Mouse (Mus musculus) heart, embryonic 14.5 days (tissue): ENCODE measurements around the gene Ston2. TPM values are rescaled to one million over a fixed set of nuclear protein-coding genes. Genes with fewer than 3 reads are reported as not detected.
A peak's percentile ranks its signal among the peaks of the same experiment; 100 is the strongest.

Experiments
- ATAC-seq: fragments of 200-750 bp; cut with Nextera tagmentation; 2 replicates; pipeline ENCODE4 v1.8.0; 2017; ENCODE audit warnings: low read depth, moderate TSS enrichment; ENCODE audit not compliant: insufficient number of reproducible peaks, insufficient read depth, low FRiP score
- H3K27ac ChIP-seq, 2 experiments: fragments of 200-500 bp in 1 of 2; fragments of 300-500 bp in 1 of 2; sonication (generic) in 1 of 2; replicated peaks in 1 of 2; 2 replicates each; pipeline ENCODE4 v1.5.1; 2012 to 2014; ENCODE audit warnings: low read depth in 2 of 2, low read length in 2 of 2, control low read depth in 1 of 2, mild to moderate bottlenecking in 1 of 2, mixed read lengths in 1 of 2; ENCODE audit not compliant: control insufficient read depth in 1 of 2, insufficient read depth in 1 of 2
- H3K27me3 ChIP-seq: fragments of 300-500 bp; sonication (generic); 2 replicates; pipeline ENCODE4 v1.6.1; 2014; ENCODE audit warnings: mild to moderate bottlenecking, low read length, control low read depth; ENCODE audit not compliant: control insufficient read depth, insufficient read depth
- H3K36me3 ChIP-seq: fragments of 300-500 bp; sonication (generic); 2 replicates; pipeline ENCODE4 v1.6.1; 2014; ENCODE audit warnings: mild to moderate bottlenecking, control low read depth, low read length, mixed read lengths; ENCODE audit not compliant: control insufficient read depth, insufficient read depth
- H3K4me1 ChIP-seq, 2 experiments: fragments of 200-500 bp in 1 of 2; fragments of 300-500 bp in 1 of 2; sonication (generic) in 1 of 2; 2 replicates each; pipeline ENCODE4 v1.6.1; 2012 to 2014; ENCODE audit warnings: low read length in 2 of 2, control low read depth in 1 of 2, mixed read lengths in 1 of 2; ENCODE audit not compliant: control insufficient read depth in 2 of 2, insufficient read depth in 2 of 2
- H3K4me2 ChIP-seq: fragments of 300-500 bp; sonication (generic); 2 replicates; pipeline ENCODE4 v1.6.1; 2014; ENCODE audit warnings: mild to moderate bottlenecking, low read length
- H3K4me3 ChIP-seq, 2 experiments: fragments of 200-500 bp in 1 of 2; fragments of 300-500 bp in 1 of 2; sonication (generic) in 1 of 2; 2 replicates each; pipeline ENCODE4 v1.5.1; 2012 to 2014; ENCODE audit warnings: low read length in 2 of 2, mild to moderate bottlenecking in 2 of 2, control low read depth in 1 of 2, low read depth in 1 of 2, moderate library complexity in 1 of 2; ENCODE audit not compliant: control insufficient read depth in 1 of 2, insufficient read depth in 1 of 2
- H3K9ac ChIP-seq: fragments of 300-500 bp; sonication (generic); 2 replicates; pipeline ENCODE4 v1.6.1; 2014; ENCODE audit warnings: mild to moderate bottlenecking, low read length
- H3K9me3 ChIP-seq: fragments of 300-500 bp; sonication (generic); 2 replicates; pipeline ENCODE4 v1.6.1; 2016; ENCODE audit warnings: low read length, control low read depth; ENCODE audit not compliant: control insufficient read depth
- WGBS: fragments of 180-500 bp; shearing (Covaris S2); extraction: QIAGEN DNeasy Blood & Tissue Kit; methylation state at CpG from one replicate; pipeline ENCODE4 v1.1.7; 2014; 5-methylcytosine and 5-hydroxymethylcytosine counted together
- polyA plus RNA-seq: library from polyadenylated mRNA; unstranded; fragments of >200 nt; fragmentation: Nextera tagmentation; extraction: Ambion mirVana; gene quantifications from 2 replicates; pipeline ENCODE4 v1.2.1, GENCODE M21; 2014

Gene Ston2
- polyA plus RNA-seq, 1 experiment from 2014 or later, result 1.5 TPM

DNA sequence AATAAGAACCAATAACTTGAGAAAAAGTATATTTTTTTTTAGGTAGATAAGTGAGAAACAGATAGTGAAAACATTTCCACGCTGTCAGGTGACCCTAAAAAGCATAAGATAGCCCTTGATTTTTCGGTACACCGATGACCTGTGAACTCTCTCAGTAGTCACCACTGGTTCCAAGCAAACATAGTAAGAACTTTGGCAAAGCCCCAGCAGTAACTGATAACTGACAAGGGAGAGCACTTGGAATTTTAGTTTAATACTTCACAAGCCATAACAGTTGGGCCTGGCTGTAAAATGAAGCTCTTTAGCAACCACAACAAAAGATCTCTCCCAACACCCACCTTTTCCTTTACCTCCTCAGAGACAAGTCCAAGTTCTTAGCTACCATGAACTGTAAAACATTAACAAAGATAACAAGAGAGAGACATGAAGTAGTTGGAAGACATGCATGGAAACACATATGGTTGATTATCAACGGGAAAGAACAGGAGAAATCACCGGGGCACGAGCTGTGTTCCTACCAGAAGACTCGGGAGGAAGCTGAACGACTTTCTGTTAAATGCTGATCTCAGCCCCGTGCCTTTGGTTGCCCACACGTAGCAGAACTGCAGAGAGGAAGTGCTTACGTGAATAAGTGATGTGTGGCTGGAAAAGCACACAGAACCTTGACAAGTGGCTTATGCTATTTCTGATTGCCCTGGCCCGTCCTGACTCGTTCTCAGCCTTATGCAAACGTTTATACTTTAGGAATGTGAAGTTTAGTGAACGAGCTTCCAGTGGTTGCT lies 53.8 kb downstream of the Ston2 start:
- ATAC-seq, result no peak
- H3K27me3 ChIP-seq, result no peaks in the 10 kb centered on the region
- H3K36me3 ChIP-seq, result no peaks in the 10 kb centered on the region
- no peaks in the 10 kb centered on the region for H3K9me3 ChIP-seq
- peak overlapping the region; percentile 25 to 33; a peak in 2 of 4 replicates for H3K27ac ChIP-seq
- no peak overlapping the region for H3K9ac ChIP-seq
- WGBS, result 40% methylated on average over 15 of the region's 15 CpGs
- no peak overlapping the region for H3K4me2 ChIP-seq
- no peak overlapping the region for H3K4me3 ChIP-seq
- peaks cover 6 to 14% of the 10 kb centered on the region in 2 experiments for H3K4me1 ChIP-seq

DNA sequence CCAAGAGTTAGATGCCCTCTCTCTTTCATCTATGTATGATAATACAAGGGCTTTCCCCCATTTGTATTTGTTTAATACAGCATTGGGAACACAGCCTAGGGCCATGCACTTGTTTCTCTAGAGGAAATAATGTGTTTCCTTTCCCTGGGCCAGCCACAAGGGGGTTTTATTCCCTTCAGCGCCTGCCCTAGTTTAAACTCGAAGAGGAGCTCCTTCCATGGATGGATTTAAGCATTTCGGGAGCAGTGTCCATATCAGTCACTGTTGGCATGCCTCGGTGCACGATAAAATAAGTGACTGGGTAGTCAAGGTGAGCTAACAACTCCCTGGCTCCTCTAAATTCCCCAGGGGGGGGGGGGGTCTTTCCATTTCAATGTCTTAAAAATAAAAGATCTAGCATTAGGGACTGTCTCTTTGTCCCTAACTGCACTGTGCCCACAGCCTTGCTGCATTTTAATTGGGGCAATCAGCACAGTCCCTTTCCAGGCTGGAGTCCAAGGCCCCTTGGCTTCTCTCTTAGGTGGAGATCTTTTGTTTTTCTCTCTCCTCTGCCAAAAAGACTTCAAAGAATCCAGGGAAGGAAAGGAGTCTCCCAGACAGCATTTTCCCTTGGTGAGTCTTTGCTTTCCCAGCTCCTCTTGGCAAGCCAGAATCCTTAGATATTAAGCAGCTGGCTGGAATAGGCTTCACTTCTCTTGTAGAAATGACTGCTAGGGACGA lies 55.3 kb downstream of the Ston2 start:
- 62% methylated on average over 6 of the region's 6 CpGs for WGBS
- Histone ChIP-seq H3K9me3 (no peaks in the 10 kb centered on the region), H3K27me3 (no peaks in the 10 kb centered on the region), H3K9ac (no peak overlapping the region), H3K4me1 (peaks cover 6 to 14% of the 10 kb centered on the region in 2 experiments), H3K4me2 (no peak overlapping the region), H3K27ac (no peak overlapping the region), H3K36me3 (no peaks in the 10 kb centered on the region), H3K4me3 (no peak overlapping the region)
- ATAC-seq, result no peak

DNA sequence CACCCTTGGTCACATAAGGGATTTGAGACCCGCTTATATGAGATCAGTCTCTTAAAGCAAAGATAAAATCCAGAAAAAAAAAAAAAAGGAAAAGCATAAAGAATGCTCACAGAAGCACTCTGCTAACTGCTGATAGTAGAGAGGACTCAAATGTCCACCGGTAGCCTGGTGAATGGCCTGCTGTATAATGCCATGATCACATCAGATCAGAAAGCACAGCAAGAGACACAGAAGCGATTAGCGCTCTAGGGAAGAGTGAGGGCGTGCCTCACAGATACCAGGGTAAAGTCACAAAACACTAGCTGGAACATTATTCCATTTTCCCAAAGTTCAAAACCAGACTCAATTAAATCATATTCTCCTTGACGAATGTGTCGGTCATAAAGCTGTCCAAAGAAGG lies 62.0 kb downstream of the Ston2 start:
- Histone ChIP-seq H3K9ac (no peak overlapping the region), H3K27ac (no peak overlapping the region), H3K4me3 (no peak overlapping the region), H3K4me2 (no peak overlapping the region), H3K9me3 (no peaks in the 10 kb centered on the region), H3K27me3 (no peaks in the 10 kb centered on the region), H3K36me3 (no peaks in the 10 kb centered on the region), H3K4me1 (no peaks in the 10 kb centered on the region)
- 87% methylated on average over 7 of the region's 7 CpGs for whole genome bisulfite sequencing
- no peak for ATAC-seq

DNA sequence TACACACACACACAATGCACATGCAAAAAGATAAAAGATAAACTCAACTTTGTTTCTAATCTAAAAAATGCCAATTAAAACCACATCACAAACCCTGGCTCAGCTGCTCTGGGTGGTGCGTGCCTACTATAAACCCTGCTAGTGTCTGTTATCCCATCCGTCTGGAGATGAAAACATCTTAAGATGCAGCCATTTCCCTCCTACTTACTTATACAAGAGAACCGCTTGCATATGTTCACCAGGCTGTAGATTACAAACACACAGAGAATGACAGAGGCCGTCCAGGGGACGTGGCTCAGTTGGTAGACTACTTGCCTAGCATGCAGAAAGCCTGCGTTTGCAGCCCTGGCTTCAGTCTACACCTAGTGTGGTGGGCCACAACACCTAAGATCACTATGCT lies 64.3 kb downstream of the Ston2 start:
- Histone ChIP-seq H3K9me3 (no peaks in the 10 kb centered on the region), H3K4me2 (no peak overlapping the region), H3K4me3 (no peak overlapping the region), H3K36me3 (no peaks in the 10 kb centered on the region), H3K27ac (no peak overlapping the region), H3K9ac (no peak overlapping the region), H3K4me1 (no peaks in the 10 kb centered on the region), H3K27me3 (no peaks in the 10 kb centered on the region)
- no peak for ATAC-seq
- WGBS, result 87% methylated on average over 6 of the region's 6 CpGs

DNA sequence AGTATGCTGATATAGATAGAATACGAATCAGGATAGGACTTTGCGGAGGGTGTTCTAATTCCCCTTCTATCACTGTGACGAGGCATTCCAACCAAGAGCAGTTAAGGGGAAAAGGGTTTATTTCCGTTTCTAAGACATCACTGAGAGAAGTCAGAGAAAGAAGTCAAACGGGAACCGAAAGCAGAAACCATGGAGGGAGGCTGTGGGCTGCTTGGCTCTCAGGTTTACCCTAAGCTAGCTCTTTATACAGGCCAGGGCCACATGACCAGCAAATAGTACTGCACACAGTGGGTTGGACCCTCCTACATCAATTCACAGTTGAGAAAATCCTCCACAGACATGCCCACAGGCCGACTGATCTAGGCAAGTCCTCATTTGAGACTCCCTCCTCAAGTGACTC lies 69.1 kb downstream of the Ston2 start:
- WGBS, result 84% methylated on average over 7 of the region's 7 CpGs
- no peaks in the 10 kb centered on the region for H3K9me3 ChIP-seq
- ATAC-seq, result no peak
- H3K4me1 ChIP-seq, result no peaks in the 10 kb centered on the region
- no peak overlapping the region for H3K4me2 ChIP-seq
- no peak overlapping the region for H3K9ac ChIP-seq
- H3K27ac ChIP-seq, result no peak overlapping the region
- H3K36me3 ChIP-seq, result no peaks in the 10 kb centered on the region
- no peak overlapping the region for H3K4me3 ChIP-seq
- no peaks in the 10 kb centered on the region for H3K27me3 ChIP-seq

DNA sequence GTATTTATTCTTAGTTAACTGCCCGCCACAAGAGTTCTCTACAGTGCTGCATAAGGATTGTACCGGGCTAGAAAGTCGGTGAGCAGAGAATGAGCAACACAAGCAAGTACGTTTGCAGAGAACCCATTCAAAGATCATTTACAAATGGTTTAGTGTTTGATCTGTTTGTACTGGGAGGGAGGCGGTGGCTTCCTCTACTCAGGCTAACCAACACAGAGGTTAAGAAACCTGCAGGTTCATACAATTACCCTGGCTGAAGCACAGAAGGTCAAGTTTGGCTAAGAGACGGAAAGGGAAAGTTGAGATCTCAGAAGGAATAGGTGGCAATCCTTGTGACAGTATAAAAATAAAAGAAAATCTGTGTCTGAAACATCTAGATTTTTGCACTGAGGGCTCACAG lies 72.5 kb downstream of the Ston2 start:
- WGBS, result 80% methylated on average over 6 of the region's 6 CpGs
- Histone ChIP-seq H3K4me2 (no peak overlapping the region), H3K36me3 (no peaks in the 10 kb centered on the region), H3K4me1 (peaks cover 0 to 3% of the 10 kb centered on the region in 2 experiments; a peak in 1 of 4 replicates), H3K27me3 (no peaks in the 10 kb centered on the region), H3K9ac (no peak overlapping the region), H3K4me3 (no peak overlapping the region), H3K9me3 (no peaks in the 10 kb centered on the region), H3K27ac (no peak overlapping the region)
- no peak for ATAC-seq

DNA sequence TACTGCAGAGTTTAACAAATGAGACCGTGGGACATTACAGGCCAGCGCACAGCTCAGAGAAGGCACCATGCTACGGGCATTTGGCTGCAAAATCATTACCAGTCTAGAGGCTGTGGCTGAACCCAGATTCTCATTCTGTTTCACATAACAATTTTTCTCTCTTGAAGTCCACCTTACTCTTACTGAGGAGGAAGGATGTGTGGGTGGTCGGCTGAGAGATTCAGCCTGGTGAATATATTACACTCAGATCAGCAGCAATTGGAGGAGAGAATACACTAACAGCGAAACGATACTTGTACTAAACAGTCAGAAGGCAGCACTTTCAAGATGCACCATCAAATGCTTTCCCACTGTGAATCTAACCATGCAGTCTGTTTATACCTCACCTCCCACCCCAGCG lies 74.8 kb downstream of the Ston2 start:
- no peak for ATAC-seq
- no peak overlapping the region for H3K4me2 ChIP-seq
- H3K4me3 ChIP-seq, result no peak overlapping the region
- H3K27me3 ChIP-seq, result no peaks in the 10 kb centered on the region
- no peaks in the 10 kb centered on the region for H3K36me3 ChIP-seq
- H3K9ac ChIP-seq, result no peak overlapping the region
- whole genome bisulfite sequencing, result 92% methylated on average over 7 of the region's 7 CpGs
- peaks cover 10% of the 10 kb centered on the region in 2 experiments for H3K4me1 ChIP-seq
- no peaks in the 10 kb centered on the region for H3K9me3 ChIP-seq
- H3K27ac ChIP-seq, result no peak overlapping the region
